Mouse (Mus musculus) heart, postnatal 14 days (tissue): ENCODE results near the gene Gm49387. TPM values are rescaled to one million over a fixed set of nuclear protein-coding genes. Genes with fewer than 3 reads are reported as not detected.
A peak's percentile ranks its signal among the peaks of the same experiment; 100 is the strongest.

Experiments used
- DNase-seq, 2 experiments: peaks; one replicate each; pipeline ENCODE4 v3.0.0; 2021 to 2022
- intact Hi-C: fragments of 180-260 bp; cut with DNase I; formaldehyde crosslinking; loops from one replicate; pipeline ENCODE4 v1.15.1; 2025
- total RNA-seq, 2 experiments: library from RNA; stranded (reverse); gene quantifications; 2 replicates each; pipeline ENCODE4 v1.2.3; 2021

Gm49387 gene
- total RNA-seq, 2 experiments from 2014 or later, result 0.85 to 1.2 TPM

GRCm38 (mm10) chr14:31586451-31586850 is 54.2 kb downstream of the Gm49387 start:
- intact Hi-C loops, result no loop called here
- no peak for DNase-seq

- intact Hi-C loops, result no loop called here
- no peak for DNase-seq
Observed at GRCm38 (mm10) chr14:31583082-31583481, 57.6 kb downstream of the Gm49387 start.

- peak in 1 of 2 experiments; percentile 32 for DNase-seq
- intact Hi-C loops, result no loop called here
Observed at GRCm38 (mm10) chr14:31577966-31578735, 62.5 kb downstream of the Gm49387 start.

GRCm38 (mm10) chr14:31576846-31577697 is 63.6 kb downstream of the Gm49387 start:
- intact Hi-C loops, result no loop called here
- no peak for DNase-seq

- no peak for DNase-seq
- intact Hi-C loops, result no loop called here
Observed at GRCm38 (mm10) chr14:31575866-31576265, 64.8 kb downstream of the Gm49387 start.

GRCm38 (mm10) chr14:31574903-31575665 is 65.6 kb downstream of the Gm49387 start:
- DNase-seq, result no peak
- intact Hi-C loops, result no loop called here

GRCm38 (mm10) chr14:31572561-31573175 is 68.0 kb downstream of the Gm49387 start:
- DNase-seq, result no peak
- intact Hi-C loops, result no loop called here

GRCm38 (mm10) chr14:31571419-31571818 is 69.3 kb downstream of the Gm49387 start:
- no peak for DNase-seq
- intact Hi-C loops, result no loop called here

GRCm38 (mm10) chr14:31570131-31570951 is 70.3 kb downstream of the Gm49387 start:
- intact Hi-C loops, result no loop called here
- DNase-seq, result no peak

- intact Hi-C loops, result no loop called here
- DNase-seq, result peak; percentile 16 to 49
Observed at GRCm38 (mm10) chr14:31569151-31569631, 71.5 kb downstream of the Gm49387 start.

GRCm38 (mm10) chr14:31565478-31566212 is 75.0 kb downstream of the Gm49387 start:
- intact Hi-C loops, result no loop called here
- DNase-seq, result no peak

GRCm38 (mm10) chr14:31564452-31565179 is 76.1 kb downstream of the Gm49387 start:
- peak; percentile 67 to 77 for DNase-seq
- intact Hi-C loops, result loop anchor here (5.0 kb wide), 1 partner anchor 42 kb away; no protein-coding TSS in a partner anchor

GRCm38 (mm10) chr14:31560886-31561285 is 79.8 kb downstream of the Gm49387 start:
- intact Hi-C loops, result loop anchor here (5.0 kb wide), 1 partner anchor 39 kb away; no protein-coding TSS in a partner anchor
- DNase-seq, result peak; percentile 69 to 83

- intact Hi-C loops, result no loop called here
- no peak for DNase-seq
Observed at GRCm38 (mm10) chr14:31559216-31559615, 81.5 kb downstream of the Gm49387 start.

GRCm38 (mm10) chr14:31557784-31558183 is 82.9 kb downstream of the Gm49387 start:
- intact Hi-C loops, result no loop called here
- no peak for DNase-seq

- no peak for DNase-seq
- intact Hi-C loops, result no loop called here
Observed at GRCm38 (mm10) chr14:31557273-31557672, 83.4 kb downstream of the Gm49387 start.

GRCm38 (mm10) chr14:31556526-31557260 is 84.0 kb downstream of the Gm49387 start:
- DNase-seq, result no peak
- intact Hi-C loops, result no loop called here
